Comparison of ENCODE assay signal across 8 mouse cellular contexts in the genomic region with DNA sequence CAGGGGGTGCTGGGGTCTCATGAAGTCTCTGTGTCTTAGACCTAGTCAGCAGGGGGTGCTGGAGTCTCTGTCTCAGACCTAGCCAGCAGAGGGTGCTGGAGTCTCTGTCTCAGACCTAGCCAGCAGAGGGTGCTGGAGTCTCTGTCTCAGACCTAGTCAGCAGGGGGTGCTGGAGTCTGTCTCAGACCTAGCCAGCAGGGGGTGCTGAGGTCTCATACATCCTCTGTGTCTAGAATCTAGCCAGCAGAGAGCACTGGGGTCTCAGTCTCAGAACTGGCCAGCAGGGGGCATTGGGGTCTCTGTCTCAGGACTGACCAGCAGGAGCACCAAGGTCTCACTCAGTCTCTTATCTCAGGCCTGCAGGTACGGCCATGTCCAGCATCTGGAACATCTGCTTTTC.
DNase-seq lines count a peak whose midpoint lies in the region; ATAC-seq lines count a peak whose summit lies in the region.

No protein-coding gene starts in this region.

- H3K9ac ChIP-seq in kidney, embryonic 15.5 days, result no peak overlapping the region
- H3K9ac ChIP-seq in midbrain, embryonic 14.5 days (replicated peaks; ENCODE audit: low read length), result no peak overlapping the region

- no peaks in the 10 kb centered on the region for H3K9me3 ChIP-seq in kidney, embryonic 15.5 days (replicated peaks)
- no peaks in the 10 kb centered on the region for H3K9me3 ChIP-seq in midbrain, embryonic 14.5 days (ENCODE audit: control insufficient read depth, low read length)
- no peaks in the 10 kb centered on the region for H3K9me3 ChIP-seq in heart, embryonic 10.5 days

- H3K27me3 ChIP-seq in kidney, embryonic 15.5 days, result no peaks in the 10 kb centered on the region
- no peaks in the 10 kb centered on the region for H3K27me3 ChIP-seq in midbrain, embryonic 14.5 days (ENCODE audit: control insufficient read depth, insufficient read depth, low read length)
- no peaks in the 10 kb centered on the region for H3K27me3 ChIP-seq in heart, embryonic 10.5 days (ENCODE audit: insufficient read depth, poor library complexity, severe bottlenecking)

- no peaks in the 10 kb centered on the region for H3K36me3 ChIP-seq in kidney, embryonic 15.5 days
- no peaks in the 10 kb centered on the region for H3K36me3 ChIP-seq in midbrain, embryonic 14.5 days (ENCODE audit: control insufficient read depth, insufficient read depth, low read length)
- H3K36me3 ChIP-seq in heart, embryonic 10.5 days, result no peaks in the 10 kb centered on the region

- H3K4me2 ChIP-seq in kidney, embryonic 15.5 days, result no peak overlapping the region
- H3K4me2 ChIP-seq in midbrain, embryonic 14.5 days (ENCODE audit: low read length), result no peak overlapping the region

- 76% methylated on average over 1 of the region's 1 CpGs for WGBS in kidney, embryonic 15.5 days
- 78% methylated on average over 1 of the region's 1 CpGs for WGBS in midbrain, embryonic 14.5 days
- WGBS in heart, embryonic 10.5 days, result 85% methylated on average over 1 of the region's 1 CpGs

- no peaks in the 10 kb centered on the region for H3K4me1 ChIP-seq in kidney, embryonic 15.5 days
- no peaks in the 10 kb centered on the region for H3K4me1 ChIP-seq in midbrain, embryonic 14.5 days (ENCODE audit: control insufficient read depth, insufficient read depth, low read length)
- H3K4me1 ChIP-seq in heart, embryonic 10.5 days, result no peaks in the 10 kb centered on the region

- peak; percentile 38 for DNase-seq in kidney, adult 11 months
- DNase-seq in adipocyte (ENCODE audit: low spot score), result peak; percentile 48
- DNase-seq in frontal cortex, postnatal 36 days (ENCODE audit: low spot score in 2 of 2), result peak; percentile 31 to 67
- peak; percentile 19 to 21 for DNase-seq in layer of hippocampus, postnatal 36 days
- DNase-seq in midbrain, embryonic 14.5 days, result peak; percentile 71
- DNase-seq in heart, embryonic 10.5 days (ENCODE audit: low spot score), result no peak

- H3K27ac ChIP-seq in kidney, embryonic 15.5 days, result no peak overlapping the region
- H3K27ac ChIP-seq in midbrain, embryonic 14.5 days (replicated peaks; ENCODE audit: low read depth, low read length), result no peak overlapping the region
- no peak overlapping the region for H3K27ac ChIP-seq in heart, embryonic 10.5 days

- H3K4me3 ChIP-seq in kidney, embryonic 15.5 days (replicated peaks), result no peak overlapping the region
- H3K4me3 ChIP-seq in midbrain, embryonic 14.5 days (replicated peaks; ENCODE audit: low read depth, low read length), result no peak overlapping the region
- H3K4me3 ChIP-seq in heart, embryonic 10.5 days, result no peak overlapping the region

- no peak for ATAC-seq in kidney, embryonic 15.5 days (replicated peaks; ENCODE audit: low FRiP score)
- ATAC-seq in midbrain, embryonic 14.5 days (ENCODE audit: low FRiP score, low TSS enrichment), result peak; percentile 57
- no peak for ATAC-seq in monocyte, adult 5-6 weeks (replicated peaks; ENCODE audit: insufficient number of reproducible peaks, low FRiP score, low TSS enrichment, poor library complexity, severe bottlenecking)
